Mouse (Mus musculus): ENCODE results near the gene Vkorc1. TPM values are rescaled to one million over a fixed set of nuclear protein-coding genes. Genes with fewer than 3 reads are reported as not detected.

Vkorc1 gene
- polyA plus RNA-seq, 1 experiment: 75.1 TPM

DNA sequence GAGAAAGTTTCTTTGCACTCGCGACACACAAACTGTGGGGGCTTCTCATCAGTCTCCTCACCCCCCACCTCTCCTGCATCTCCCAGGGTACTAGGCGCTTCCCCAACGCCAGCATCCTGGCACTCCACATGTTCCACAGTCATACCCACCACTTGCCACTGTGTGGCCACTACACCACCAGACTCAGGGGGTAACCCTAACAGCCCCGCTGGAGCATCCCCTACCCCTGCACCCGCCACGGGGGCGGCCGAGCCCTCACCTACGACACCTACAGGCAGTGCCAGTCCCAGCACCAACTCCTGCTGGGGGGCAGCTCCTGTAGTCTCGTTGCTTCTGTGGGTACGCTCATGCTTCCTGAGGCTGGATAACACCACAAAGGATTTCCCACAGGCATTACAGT lies 29.0 kb downstream of the Vkorc1 start:
- H3K27ac ChIP-seq (ENCODE audit: control insufficient read depth, insufficient read depth, low read length): no peak overlapping the region
- WGBS: 95% methylated on average over 12 of the region's 12 CpGs
- no peak for TF ChIP-seq POLR2A (IDR thresholded peaks at IDR 0.05; ENCODE audit: control insufficient read depth, extremely low read depth, insufficient read depth, low read length, poor library complexity)
- no peak for TF ChIP-seq CTCF (IDR thresholded peaks at IDR 0.05; ENCODE audit: borderline replicate concordance, control insufficient read depth, extremely low read depth, insufficient read depth, low read length, poor library complexity)
- no peak overlapping the region for H3K4me3 ChIP-seq (ENCODE audit: control insufficient read depth, insufficient read depth, low read length)
- no peaks in the 10 kb centered on the region for H3K27me3 ChIP-seq (ENCODE audit: control insufficient read depth, insufficient read depth, low read length)
- H3K36me3 ChIP-seq (ENCODE audit: control insufficient read depth, insufficient read depth, low read length): peaks cover 12% of the 10 kb centered on the region
- DNase-seq: no peak
- H3K4me1 ChIP-seq (replicated peaks; ENCODE audit: control insufficient read depth, insufficient read depth, low read length): no peaks in the 10 kb centered on the region

DNA sequence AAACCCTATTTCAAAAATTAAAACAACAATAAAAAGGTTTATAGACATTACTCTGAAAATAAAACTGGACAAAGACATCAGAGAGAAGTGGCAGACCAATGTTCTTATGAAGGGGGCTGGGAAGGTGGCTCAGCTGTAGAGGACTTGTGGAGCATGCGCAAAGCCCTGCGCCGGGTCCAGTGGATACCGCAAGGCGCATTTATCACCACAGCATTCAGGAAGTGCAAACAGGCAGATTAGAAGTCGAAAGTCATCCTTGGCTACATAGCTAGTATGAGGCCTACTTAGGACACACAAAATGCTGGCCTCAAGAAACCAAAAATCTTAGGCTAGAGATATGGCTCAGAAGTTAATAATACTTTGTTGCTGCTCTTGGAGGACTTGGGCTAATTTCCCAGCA lies 37.2 kb downstream of the Vkorc1 start:
- Histone ChIP-seq H3K4me1 (replicated peaks; ENCODE audit: control insufficient read depth, insufficient read depth, low read length) (no peaks in the 10 kb centered on the region), H3K27me3 (ENCODE audit: control insufficient read depth, insufficient read depth, low read length) (no peaks in the 10 kb centered on the region), H3K4me3 (ENCODE audit: control insufficient read depth, insufficient read depth, low read length) (no peak overlapping the region), H3K27ac (ENCODE audit: control insufficient read depth, insufficient read depth, low read length) (no peak overlapping the region), H3K36me3 (ENCODE audit: control insufficient read depth, insufficient read depth, low read length) (no peaks in the 10 kb centered on the region)
- WGBS: 88% methylated on average over 6 of the region's 6 CpGs
- TF ChIP-seq POLR2A (IDR thresholded peaks at IDR 0.05; ENCODE audit: control insufficient read depth, extremely low read depth, insufficient read depth, low read length, poor library complexity): no peak
- no peak for TF ChIP-seq CTCF (IDR thresholded peaks at IDR 0.05; ENCODE audit: borderline replicate concordance, control insufficient read depth, extremely low read depth, insufficient read depth, low read length, poor library complexity)
- DNase-seq: no peak

DNA sequence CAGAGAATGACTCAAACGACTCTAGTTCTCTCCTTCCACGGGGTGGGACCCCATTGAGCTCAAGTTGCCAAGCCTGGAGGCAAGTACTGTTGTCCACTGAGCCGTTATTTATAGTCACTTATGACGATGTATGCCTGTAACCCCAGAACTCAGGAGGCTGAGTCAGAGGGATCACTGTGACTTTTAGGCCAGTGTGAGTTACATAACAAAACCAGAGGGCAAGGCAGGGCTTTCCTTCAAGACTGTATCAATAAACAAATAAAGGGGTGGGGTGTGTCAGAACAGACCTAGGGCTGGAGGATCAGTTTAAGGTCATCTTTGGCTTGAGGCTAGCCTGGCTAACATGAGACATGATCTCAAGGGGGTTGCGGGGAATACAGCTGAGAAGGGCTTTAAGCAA lies 44.5 kb downstream of the Vkorc1 start:
- Histone ChIP-seq H3K27me3 (ENCODE audit: control insufficient read depth, insufficient read depth, low read length) (no peaks in the 10 kb centered on the region), H3K4me3 (ENCODE audit: control insufficient read depth, insufficient read depth, low read length) (no peak overlapping the region), H3K27ac (ENCODE audit: control insufficient read depth, insufficient read depth, low read length) (no peak overlapping the region), H3K36me3 (ENCODE audit: control insufficient read depth, insufficient read depth, low read length) (peaks cover 4% of the 10 kb centered on the region; the same call in 1 of the 2 replicates), H3K4me1 (replicated peaks; ENCODE audit: control insufficient read depth, insufficient read depth, low read length) (no peaks in the 10 kb centered on the region)
- WGBS: 66% methylated on average over 5 of the region's 5 CpGs
- no peak for TF ChIP-seq POLR2A (IDR thresholded peaks at IDR 0.05; ENCODE audit: control insufficient read depth, extremely low read depth, insufficient read depth, low read length, poor library complexity)
- no peak for TF ChIP-seq CTCF (IDR thresholded peaks at IDR 0.05; ENCODE audit: borderline replicate concordance, control insufficient read depth, extremely low read depth, insufficient read depth, low read length, poor library complexity)
- no peak for DNase-seq

DNA sequence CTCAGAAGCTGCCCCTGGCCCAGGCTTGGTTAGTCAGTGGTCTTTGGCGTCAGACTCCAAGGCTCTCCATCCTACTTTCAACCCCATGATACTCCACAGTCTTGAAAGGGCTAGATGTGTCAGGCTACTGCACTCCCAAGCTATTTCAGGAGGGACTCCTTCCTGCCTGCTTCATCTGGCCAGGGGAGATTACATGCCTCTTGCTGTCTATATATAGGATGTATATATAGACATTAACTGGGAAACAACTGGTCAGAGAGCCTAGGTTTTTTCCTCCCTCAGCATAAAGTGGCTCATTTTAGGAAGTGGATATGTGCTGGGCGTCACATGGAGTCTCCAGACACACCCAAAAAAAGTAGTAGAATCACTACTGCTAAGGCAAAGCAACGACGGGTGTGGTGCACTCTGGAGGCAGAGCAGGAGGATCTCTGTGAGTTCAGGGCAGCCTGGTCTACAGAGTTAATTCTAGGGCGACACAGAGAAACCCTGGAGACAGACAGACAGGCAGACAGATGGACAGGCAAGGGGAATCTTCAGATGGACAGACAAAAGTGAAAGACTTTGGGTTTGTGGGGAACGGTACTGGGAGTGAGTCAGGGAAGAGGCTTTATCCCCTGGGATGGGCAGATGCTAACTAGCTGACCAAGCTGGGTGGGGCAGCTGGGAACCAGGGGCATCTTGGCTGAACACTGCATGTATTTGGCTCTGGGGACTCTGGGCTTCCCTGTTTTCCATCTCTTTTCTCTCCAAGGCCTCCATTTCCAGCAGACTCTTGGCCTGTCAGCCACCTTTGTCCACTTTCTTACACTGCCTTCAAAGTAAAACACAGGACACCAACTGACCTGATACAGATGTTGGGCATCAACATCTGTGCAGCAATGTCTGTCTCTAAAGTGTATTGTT lies 45.2 kb downstream of the Vkorc1 start:
- WGBS: 86% methylated on average over 6 of the region's 6 CpGs
- Histone ChIP-seq H3K27ac (ENCODE audit: control insufficient read depth, insufficient read depth, low read length) (no peak overlapping the region), H3K27me3 (ENCODE audit: control insufficient read depth, insufficient read depth, low read length) (no peaks in the 10 kb centered on the region), H3K4me1 (replicated peaks; ENCODE audit: control insufficient read depth, insufficient read depth, low read length) (no peaks in the 10 kb centered on the region), H3K36me3 (ENCODE audit: control insufficient read depth, insufficient read depth, low read length) (peaks cover 4% of the 10 kb centered on the region; the same call in 1 of the 2 replicates), H3K4me3 (ENCODE audit: control insufficient read depth, insufficient read depth, low read length) (no peak overlapping the region)
- TF ChIP-seq CTCF (IDR thresholded peaks at IDR 0.05; ENCODE audit: borderline replicate concordance, control insufficient read depth, extremely low read depth, insufficient read depth, low read length, poor library complexity) (no peak), POLR2A (IDR thresholded peaks at IDR 0.05; ENCODE audit: control insufficient read depth, extremely low read depth, insufficient read depth, low read length, poor library complexity) (no peak)
- DNase-seq: no peak

Other genes with a start within 250 kb of the Vkorc1 start
- 61.2 and 76.1 TPM in 2 replicates for gene Bcl7c, start 186.7 kb downstream of the Vkorc1 start, polyA plus RNA-seq (2012; rRNA removed)
- 15.8 and 16.3 TPM in 2 replicates for gene Ctf1, start 182.9 kb downstream of the Vkorc1 start, polyA plus RNA-seq (2012; rRNA removed)
- gene Ctf2, start 163.5 kb downstream of the Vkorc1 start, polyA plus RNA-seq (2012; rRNA removed): not detected in 2 replicates
- gene Fbxl19, start 151.1 kb downstream of the Vkorc1 start, polyA plus RNA-seq (2012; rRNA removed): 38.9 and 43.7 TPM in 2 replicates
- 23.8 and 27.0 TPM in 2 replicates for gene Orai3, start 125.8 kb downstream of the Vkorc1 start, polyA plus RNA-seq (2012; rRNA removed)
- gene Setd1a, start 118.9 kb downstream of the Vkorc1 start, polyA plus RNA-seq (2012; rRNA removed): 29.9 and 36.7 TPM in 2 replicates
- not detected in 2 replicates for gene Gm49388, start 110.0 kb downstream of the Vkorc1 start, polyA plus RNA-seq (2012; rRNA removed)
- gene Hsd3b7, start 95.0 kb downstream of the Vkorc1 start, polyA plus RNA-seq (2012; rRNA removed): 25.9 and 30.1 TPM in 2 replicates
- 76.1 and 93.3 TPM in 2 replicates for gene Stx4a, start 71.3 kb downstream of the Vkorc1 start, polyA plus RNA-seq (2012; rRNA removed)
- gene Stx1b, start 71.1 kb downstream of the Vkorc1 start, polyA plus RNA-seq (2012; rRNA removed): 3.4 and 4.2 TPM in 2 replicates
- gene Zfp646, start 19.4 kb downstream of the Vkorc1 start, polyA plus RNA-seq (2012; rRNA removed): 61.3 and 64.2 TPM in 2 replicates
- gene Zfp668, start 18.8 kb downstream of the Vkorc1 start, polyA plus RNA-seq (2012; rRNA removed): 23.9 and 34.9 TPM in 2 replicates
- gene Prss53, start 4.6 kb downstream of the Vkorc1 start, polyA plus RNA-seq (2012; rRNA removed): 2.0 and 2.5 TPM in 2 replicates
- not detected in 2 replicates for gene Gm21974, start 163 bp downstream of the Vkorc1 start, polyA plus RNA-seq (2012; rRNA removed)
- 94.9 and 103 TPM in 2 replicates for gene Bckdk, start 8.5 kb upstream of the Vkorc1 start, polyA plus RNA-seq (2012; rRNA removed)
- 25.5 and 29.4 TPM in 2 replicates for gene Kat8, start 16.9 kb upstream of the Vkorc1 start, polyA plus RNA-seq (2012; rRNA removed)
- gene Prss8, start 34.5 kb upstream of the Vkorc1 start, polyA plus RNA-seq (2012; rRNA removed): 5.4 and 6.9 TPM in 2 replicates
- gene Prss36, start 51.1 kb upstream of the Vkorc1 start, polyA plus RNA-seq (2012; rRNA removed): 10.3 and 15.8 TPM in 2 replicates
- 478 and 527 TPM in 2 replicates for gene Fus, start 71.8 kb upstream of the Vkorc1 start, polyA plus RNA-seq (2012; rRNA removed)
- gene Pycard, start 98.2 kb upstream of the Vkorc1 start, polyA plus RNA-seq (2012; rRNA removed): 420 and 521 TPM in 2 replicates
- 1.4 and 13.4 TPM in 2 replicates for gene Trim72, start 108.3 kb upstream of the Vkorc1 start, polyA plus RNA-seq (2012; rRNA removed)
- gene Itgam, start 167.0 kb upstream of the Vkorc1 start, polyA plus RNA-seq (2012; rRNA removed): 7.9 and 9.6 TPM in 2 replicates
- gene Gm49368, start 167.1 kb upstream of the Vkorc1 start, polyA plus RNA-seq (2012; rRNA removed): 0.03 TPM in 1 of 2 replicates, not detected in the other
- 9.4 and 14.7 TPM in 2 replicates for gene Itgax, start 233.9 kb upstream of the Vkorc1 start, polyA plus RNA-seq (2012; rRNA removed)